Mouse (Mus musculus) splenic B cell, adult 2 months (primary cell): ENCODE measurements around the gene Phospho1.

ENCODE experiments used
- DNase-seq: peaks from one replicate; pipeline ENCODE4 v3.0.0-alpha.2; 2011; ENCODE audit warnings: low read depth, low spot score
- H3K27me3 ChIP-seq: 2 replicates; pipeline ENCODE4 v1.6.1; 2012; ENCODE audit warnings: mild to moderate bottlenecking, low read length, moderate library complexity, mixed read lengths; ENCODE audit not compliant: control insufficient read depth, poor library complexity, insufficient read depth, severe bottlenecking
- H3K36me3 ChIP-seq: 2 replicates; pipeline ENCODE4 v1.6.1; 2012; ENCODE audit warnings: mild to moderate bottlenecking, low read length, moderate library complexity, mixed read lengths; ENCODE audit not compliant: control insufficient read depth, poor library complexity, insufficient read depth, severe bottlenecking

The Phospho1 gene

GRCm38 (mm10) chr11:95824071-95824876, at the start of gene Phospho1:
Phospho1 (plus strand) TSS chr11:95824499.
- no peaks in the 10 kb centered on the region for H3K27me3 ChIP-seq
- peak; percentile 89 for DNase-seq
- no peaks in the 10 kb centered on the region for H3K36me3 ChIP-seq

- DNase-seq: no peak
- no peaks in the 10 kb centered on the region for H3K36me3 ChIP-seq
- no peaks in the 10 kb centered on the region for H3K27me3 ChIP-seq
Measured at GRCm38 (mm10) chr11:95777323-95778297, 46.7 kb upstream of the Phospho1 start.

GRCm38 (mm10) chr11:95778831-95779251, 45.5 kb upstream of the Phospho1 start:
- Histone ChIP-seq H3K27me3 (no peaks in the 10 kb centered on the region), H3K36me3 (no peaks in the 10 kb centered on the region)
- peak; percentile 31 for DNase-seq

DNA sequence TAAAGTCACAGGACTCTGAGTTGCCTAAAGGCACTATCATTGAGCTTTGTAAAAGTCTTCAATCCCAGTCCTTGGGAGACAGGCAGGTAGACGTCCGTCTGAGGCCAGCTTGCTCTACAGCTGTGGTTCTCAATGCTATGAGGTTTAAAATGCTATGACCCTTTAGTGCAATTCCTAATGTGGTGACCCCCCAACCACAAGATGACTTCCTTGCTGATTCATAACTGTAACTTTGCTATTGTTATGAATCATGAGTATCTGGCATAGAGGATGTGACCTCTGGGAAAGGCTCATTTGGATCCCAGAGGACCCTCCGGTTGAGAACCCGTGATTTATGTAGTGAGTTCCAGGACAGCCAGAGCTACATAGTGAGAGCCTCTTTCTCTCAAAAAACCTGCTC, 44.9 kb upstream of the Phospho1 start:
- Histone ChIP-seq H3K27me3 (no peaks in the 10 kb centered on the region), H3K36me3 (no peaks in the 10 kb centered on the region)
- DNase-seq: no peak

DNA sequence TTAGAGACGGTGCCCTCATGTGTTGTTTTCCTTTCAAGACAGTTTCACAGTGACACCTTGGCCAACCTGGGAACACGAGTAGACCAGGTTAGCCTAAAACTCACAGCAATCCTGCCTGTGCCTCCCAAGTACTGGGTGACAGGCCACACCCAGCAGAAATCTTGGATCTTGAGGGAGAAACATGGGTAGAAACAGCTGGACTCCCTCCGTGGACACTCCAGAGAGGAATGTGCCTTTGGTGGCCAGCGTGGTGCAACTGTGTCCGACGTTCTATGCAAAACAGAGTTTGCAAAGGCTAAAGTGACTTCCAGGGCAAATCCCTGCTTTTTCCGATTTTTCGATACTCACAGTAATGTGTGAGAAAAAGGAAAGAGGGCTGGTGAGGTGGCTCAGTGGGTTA, 43.8 kb upstream of the Phospho1 start:
- H3K36me3 ChIP-seq: no peaks in the 10 kb centered on the region
- H3K27me3 ChIP-seq: no peaks in the 10 kb centered on the region
- DNase-seq: no peak

DNA sequence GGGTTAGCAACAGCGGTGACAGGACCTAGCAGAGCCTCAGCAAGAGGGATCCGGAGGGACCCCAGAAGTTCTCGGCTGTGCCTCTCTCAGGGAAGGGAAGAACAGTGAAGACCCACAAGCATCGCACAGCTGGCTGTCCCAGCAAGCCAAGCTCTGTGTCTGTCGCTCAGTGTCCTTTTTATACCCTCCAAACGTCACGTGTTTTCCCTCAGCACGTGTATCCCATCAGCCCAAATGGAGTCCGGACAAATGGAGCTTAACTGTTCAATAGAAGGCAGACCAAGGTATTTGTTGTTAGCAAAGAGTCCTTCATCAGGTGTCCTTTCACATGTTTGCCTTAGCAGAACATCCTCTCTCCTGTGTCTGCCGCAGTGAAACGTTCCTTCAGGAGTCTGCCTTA, 42.7 kb upstream of the Phospho1 start:
- Histone ChIP-seq H3K36me3 (no peaks in the 10 kb centered on the region), H3K27me3 (no peaks in the 10 kb centered on the region)
- no peak for DNase-seq

- no peaks in the 10 kb centered on the region for H3K36me3 ChIP-seq
- H3K27me3 ChIP-seq: no peaks in the 10 kb centered on the region
- no peak for DNase-seq
Measured at GRCm38 (mm10) chr11:95783457-95783856, 40.8 kb upstream of the Phospho1 start.

DNA sequence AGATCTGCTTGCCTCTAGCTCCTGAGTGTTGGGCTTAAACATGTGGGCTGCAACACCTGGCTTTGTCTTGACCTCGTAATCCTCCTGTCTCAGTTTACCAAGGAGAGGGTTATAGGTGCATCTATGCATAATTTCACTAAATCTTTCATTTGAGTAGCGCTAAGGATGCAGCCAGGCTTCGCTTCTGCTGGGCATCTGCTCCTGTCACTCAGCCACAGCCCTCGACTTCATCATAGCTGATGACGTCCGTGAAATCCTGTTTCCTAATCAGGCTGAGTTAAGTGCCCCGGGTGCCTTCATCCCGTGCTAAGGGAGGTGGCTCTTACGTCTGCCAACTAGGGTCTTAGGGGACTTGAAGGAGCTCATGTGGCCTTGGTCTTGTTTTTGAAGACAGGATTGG, 40.3 kb upstream of the Phospho1 start:
- Histone ChIP-seq H3K27me3 (no peaks in the 10 kb centered on the region), H3K36me3 (no peaks in the 10 kb centered on the region)
- DNase-seq: no peak

DNA sequence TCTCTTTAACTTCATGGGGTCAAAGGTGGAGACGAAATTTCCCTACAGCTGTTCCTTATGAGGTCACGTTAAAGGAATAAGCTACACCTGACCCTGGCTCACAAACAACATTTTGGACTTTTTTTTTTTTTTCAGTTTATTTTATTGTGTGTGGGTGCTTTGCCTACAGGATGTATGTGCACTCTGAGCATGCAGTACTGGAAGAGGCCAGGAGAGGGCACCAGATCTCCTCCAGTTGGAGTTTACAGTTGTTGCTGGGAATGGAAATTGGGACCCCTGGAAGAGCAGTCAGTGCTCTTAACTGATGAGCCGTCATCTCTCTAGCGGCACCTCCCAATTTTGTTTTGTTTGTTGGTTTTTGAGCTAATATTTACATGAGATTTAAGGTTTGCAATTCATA, 38.6 kb upstream of the Phospho1 start:
- H3K27me3 ChIP-seq: no peaks in the 10 kb centered on the region
- peak; percentile 29 for DNase-seq
- no peaks in the 10 kb centered on the region for H3K36me3 ChIP-seq

DNA sequence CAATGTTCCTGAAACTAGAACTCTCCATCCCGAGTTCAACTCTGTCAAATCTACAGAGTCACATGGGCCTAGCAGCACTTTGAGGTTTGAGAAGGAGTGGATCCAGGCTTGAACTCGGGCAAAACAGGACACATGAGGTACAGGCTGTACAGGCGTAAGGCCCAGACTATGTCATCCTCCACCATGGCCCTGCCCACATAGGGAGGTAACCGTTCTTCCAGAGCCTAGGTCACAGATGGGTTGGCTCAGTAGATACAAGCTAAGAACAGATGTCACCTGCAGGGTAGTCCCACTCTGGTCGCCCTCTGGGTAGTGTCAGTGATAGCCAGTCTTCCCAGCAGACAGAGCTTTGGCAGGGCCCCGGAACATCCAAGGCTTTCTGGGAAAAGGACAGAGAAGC, 37.8 kb upstream of the Phospho1 start:
- no peaks in the 10 kb centered on the region for H3K36me3 ChIP-seq
- no peak for DNase-seq
- no peaks in the 10 kb centered on the region for H3K27me3 ChIP-seq

DNA sequence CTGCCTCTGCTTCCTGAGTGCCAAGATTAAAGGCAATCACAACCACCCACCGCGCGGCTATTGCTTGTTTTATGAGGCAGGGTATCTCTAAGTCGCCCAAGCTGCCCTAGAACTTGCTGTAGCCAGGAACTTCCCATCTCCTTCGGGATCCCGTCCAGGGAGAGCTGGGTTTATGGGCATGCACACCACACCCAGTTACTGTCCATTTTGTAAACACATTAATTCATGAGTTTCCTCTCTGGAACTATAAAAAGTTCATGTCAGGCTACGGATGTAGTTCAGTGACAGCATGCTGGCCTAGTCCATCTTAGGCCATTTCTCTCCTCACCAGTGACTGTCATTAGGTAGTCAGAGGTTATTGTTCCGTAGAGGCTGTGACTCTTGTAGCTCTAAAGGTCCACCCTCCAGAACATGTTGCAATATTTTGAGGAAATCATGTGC, 34.8 kb upstream of the Phospho1 start:
- DNase-seq: no peak
- Histone ChIP-seq H3K36me3 (no peaks in the 10 kb centered on the region), H3K27me3 (no peaks in the 10 kb centered on the region)

DNA sequence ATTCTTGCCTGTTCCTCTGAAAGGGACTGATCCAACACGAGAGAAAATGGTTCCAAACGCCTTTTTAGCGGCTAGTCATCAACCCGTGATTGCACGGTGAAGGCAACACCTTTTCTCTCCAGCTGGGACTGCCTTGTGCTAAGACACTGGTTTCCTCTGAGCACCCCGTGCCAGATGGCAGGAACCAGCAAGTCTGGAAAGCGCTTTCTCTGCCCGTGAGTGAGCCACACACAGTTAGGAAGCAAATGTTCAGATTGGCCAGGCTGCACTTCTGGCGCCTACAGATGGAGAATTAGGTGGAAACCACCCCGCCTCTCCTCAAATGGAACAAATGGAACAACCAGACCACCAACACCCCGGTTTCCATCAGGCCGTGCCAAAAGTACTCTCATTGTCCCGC, 32.5 kb upstream of the Phospho1 start:
- no peak for DNase-seq
- Histone ChIP-seq H3K36me3 (no peaks in the 10 kb centered on the region), H3K27me3 (no peaks in the 10 kb centered on the region)

DNA sequence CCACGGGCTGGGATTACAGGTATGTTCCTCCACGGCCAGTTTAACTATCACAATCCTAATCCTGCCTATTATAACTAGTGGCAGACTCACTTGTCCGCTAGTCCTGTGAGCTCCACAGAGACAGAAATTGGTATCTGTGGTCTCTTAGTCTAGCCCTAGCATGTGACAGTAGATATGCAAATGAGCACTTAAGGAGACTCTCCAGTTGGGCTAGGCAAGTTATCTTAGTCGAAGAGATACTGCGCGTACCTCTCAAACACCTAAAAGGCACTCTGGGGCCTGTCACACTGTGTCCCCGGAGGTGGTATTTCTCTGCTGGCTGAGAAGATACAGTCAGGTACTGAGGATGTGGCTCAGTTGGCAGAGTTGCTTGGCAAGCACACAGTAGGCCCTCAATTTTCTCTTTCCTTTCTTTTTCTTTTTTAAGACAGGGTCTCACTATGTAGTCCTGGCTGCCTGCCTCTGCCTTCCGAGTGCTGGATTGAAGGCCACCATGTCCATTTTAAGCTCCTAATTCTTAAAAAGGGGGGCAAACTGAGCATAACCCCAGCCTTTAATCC, 31.3 kb upstream of the Phospho1 start:
- H3K36me3 ChIP-seq: no peaks in the 10 kb centered on the region
- no peak for DNase-seq
- no peaks in the 10 kb centered on the region for H3K27me3 ChIP-seq

DNA sequence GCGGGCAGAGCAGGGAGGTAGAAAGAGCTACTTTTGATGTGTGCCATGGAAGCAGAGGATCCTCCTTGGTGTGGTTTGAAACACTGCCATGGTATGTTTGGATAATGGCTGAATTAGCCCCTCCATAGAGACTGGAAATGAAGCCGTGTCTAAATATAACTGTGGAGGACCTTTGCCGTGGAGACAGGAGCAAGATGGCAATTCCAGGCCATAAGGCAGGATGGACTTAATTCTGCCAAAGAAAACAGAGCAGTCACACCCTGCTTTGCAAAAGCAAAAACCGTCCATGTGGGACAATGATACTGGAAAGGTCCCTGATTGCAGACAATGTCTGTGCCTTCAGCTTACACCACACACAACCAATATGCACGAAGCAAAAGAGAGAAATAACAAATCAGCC, 30.1 kb upstream of the Phospho1 start:
- no peak for DNase-seq
- Histone ChIP-seq H3K27me3 (no peaks in the 10 kb centered on the region), H3K36me3 (no peaks in the 10 kb centered on the region)

- no peak for DNase-seq
- Histone ChIP-seq H3K36me3 (no peaks in the 10 kb centered on the region), H3K27me3 (no peaks in the 10 kb centered on the region)
Measured at GRCm38 (mm10) chr11:95795582-95795981, 28.7 kb upstream of the Phospho1 start.
